Mouse (Mus musculus): ENCODE results near the gene 2410131K14Rik. TPM values are rescaled to one million over a fixed set of nuclear protein-coding genes. Genes with fewer than 3 reads are reported as not detected.

2410131K14Rik gene
- polyA plus RNA-seq, 1 experiment from 2014 or later: 9.5 TPM

GRCm38 (mm10) chr5:118262418-118262817 is 17.4 kb downstream of the 2410131K14Rik start:
- 79% methylated on average over 8 of the region's 8 CpGs for WGBS
- Histone ChIP-seq H3K4me1 (0 out of 2 replicates have a peak, but pooled peaks cover 5% of the 10 kb centered on the region), H3K4me3 (replicated peaks) (no peak overlapping the region), H3K36me3 (peaks cover 55% of the 10 kb centered on the region), H3K9ac (no peak overlapping the region), H3K27me3 (no peaks in the 10 kb centered on the region), H3K9me3 (replicated peaks) (no peaks in the 10 kb centered on the region), H3K27ac (replicated peaks) (no peak overlapping the region), H3K4me2 (replicated peaks) (no peak overlapping the region)
- ATAC-seq (ENCODE audit: insufficient number of reproducible peaks, low FRiP score, low TSS enrichment, low read depth): no peak

- H3K4me2 ChIP-seq (replicated peaks): no peak overlapping the region
- H3K4me1 ChIP-seq: peaks cover 7% of the 10 kb centered on the region; the same call in 1 of the 2 replicates
- H3K27ac ChIP-seq (replicated peaks): no peak overlapping the region
- no peaks in the 10 kb centered on the region for H3K27me3 ChIP-seq
- no peaks in the 10 kb centered on the region for H3K9me3 ChIP-seq (replicated peaks)
- no peak overlapping the region for H3K4me3 ChIP-seq (replicated peaks)
- ATAC-seq (ENCODE audit: insufficient number of reproducible peaks, low FRiP score, low TSS enrichment, low read depth): peak; percentile 36
- 47% methylated on average over 9 of the region's 9 CpGs for WGBS
- peaks cover 36% of the 10 kb centered on the region for H3K36me3 ChIP-seq
- H3K9ac ChIP-seq: no peak overlapping the region
Measured at GRCm38 (mm10) chr5:118264279-118264678, 19.3 kb downstream of the 2410131K14Rik start.

- Histone ChIP-seq H3K9me3 (replicated peaks) (no peaks in the 10 kb centered on the region), H3K36me3 (peaks cover 25% of the 10 kb centered on the region), H3K9ac (no peak overlapping the region), H3K27ac (replicated peaks) (no peak overlapping the region), H3K27me3 (no peaks in the 10 kb centered on the region), H3K4me2 (replicated peaks) (no peak overlapping the region), H3K4me3 (replicated peaks) (no peak overlapping the region), H3K4me1 (peaks cover 9% of the 10 kb centered on the region; the same call in 1 of the 2 replicates)
- 86% methylated on average over 5 of the region's 5 CpGs for WGBS
- ATAC-seq (ENCODE audit: insufficient number of reproducible peaks, low FRiP score, low TSS enrichment, low read depth): no peak
Measured at GRCm38 (mm10) chr5:118265366-118265765, 20.3 kb downstream of the 2410131K14Rik start.

GRCm38 (mm10) chr5:118266309-118266708 is 21.3 kb downstream of the 2410131K14Rik start:
- Histone ChIP-seq H3K4me1 (peaks cover 9% of the 10 kb centered on the region; the same call in 1 of the 2 replicates), H3K27me3 (0 out of 2 replicates have a peak, but pooled peaks cover 2% of the 10 kb centered on the region), H3K9me3 (replicated peaks) (no peaks in the 10 kb centered on the region), H3K27ac (replicated peaks) (no peak overlapping the region), H3K36me3 (peaks cover 16% of the 10 kb centered on the region), H3K9ac (no peak overlapping the region), H3K4me2 (replicated peaks) (no peak overlapping the region), H3K4me3 (replicated peaks) (no peak overlapping the region)
- 37% methylated on average over 8 of the region's 8 CpGs for WGBS
- ATAC-seq (ENCODE audit: insufficient number of reproducible peaks, low FRiP score, low TSS enrichment, low read depth): no peak

- Histone ChIP-seq H3K9ac (no peak overlapping the region), H3K9me3 (replicated peaks) (no peaks in the 10 kb centered on the region), H3K4me2 (replicated peaks) (peak overlapping the region; percentile 40), H3K4me1 (peaks cover 13% of the 10 kb centered on the region), H3K36me3 (no peaks in the 10 kb centered on the region), H3K27me3 (0 out of 2 replicates have a peak, but pooled peaks cover 10% of the 10 kb centered on the region), H3K4me3 (replicated peaks) (no peak overlapping the region), H3K27ac (replicated peaks) (no peak overlapping the region)
- peak; percentile 76 for ATAC-seq (ENCODE audit: insufficient number of reproducible peaks, low FRiP score, low TSS enrichment, low read depth)
- 2% methylated on average over 13 of the region's 13 CpGs for WGBS
Measured at GRCm38 (mm10) chr5:118268987-118269386, 24.0 kb downstream of the 2410131K14Rik start.

GRCm38 (mm10) chr5:118271449-118272110 is 26.6 kb downstream of the 2410131K14Rik start:
- H3K27me3 ChIP-seq: peaks cover 10% of the 10 kb centered on the region; the same call in 1 of the 2 replicates
- H3K36me3 ChIP-seq: no peaks in the 10 kb centered on the region
- no peaks in the 10 kb centered on the region for H3K9me3 ChIP-seq (replicated peaks)
- 64% methylated on average over 10 of the region's 10 CpGs for WGBS
- ATAC-seq (ENCODE audit: insufficient number of reproducible peaks, low FRiP score, low TSS enrichment, low read depth): no peak
- H3K9ac ChIP-seq: no peak overlapping the region
- H3K27ac ChIP-seq (replicated peaks): no peak overlapping the region
- no peak overlapping the region for H3K4me2 ChIP-seq (replicated peaks)
- peaks cover 22% of the 10 kb centered on the region for H3K4me1 ChIP-seq
- no peak overlapping the region for H3K4me3 ChIP-seq (replicated peaks)

GRCm38 (mm10) chr5:118273446-118273845 is 28.4 kb downstream of the 2410131K14Rik start:
- Histone ChIP-seq H3K9me3 (replicated peaks) (no peaks in the 10 kb centered on the region), H3K4me1 (peaks cover 22% of the 10 kb centered on the region), H3K27me3 (peaks cover 10% of the 10 kb centered on the region; the same call in 1 of the 2 replicates), H3K36me3 (no peaks in the 10 kb centered on the region), H3K9ac (no peak overlapping the region), H3K4me3 (replicated peaks) (no peak overlapping the region), H3K4me2 (replicated peaks) (no peak overlapping the region), H3K27ac (replicated peaks) (no peak overlapping the region)
- ATAC-seq (ENCODE audit: insufficient number of reproducible peaks, low FRiP score, low TSS enrichment, low read depth): no peak
- 59% methylated on average over 7 of the region's 7 CpGs for WGBS

GRCm38 (mm10) chr5:118274546-118274945 is 29.5 kb downstream of the 2410131K14Rik start:
- H3K27ac ChIP-seq (replicated peaks): no peak overlapping the region
- no peak for ATAC-seq (ENCODE audit: insufficient number of reproducible peaks, low FRiP score, low TSS enrichment, low read depth)
- no peaks in the 10 kb centered on the region for H3K36me3 ChIP-seq
- WGBS: 13% methylated on average over 9 of the region's 9 CpGs
- H3K4me3 ChIP-seq (replicated peaks): no peak overlapping the region
- peak overlapping the region; percentile 12; the same call in 1 of the 2 replicates for H3K4me2 ChIP-seq (replicated peaks)
- H3K27me3 ChIP-seq: peaks cover 10% of the 10 kb centered on the region; the same call in 1 of the 2 replicates
- no peaks in the 10 kb centered on the region for H3K9me3 ChIP-seq (replicated peaks)
- H3K4me1 ChIP-seq: peaks cover 18% of the 10 kb centered on the region
- H3K9ac ChIP-seq: no peak overlapping the region

- H3K4me2 ChIP-seq (replicated peaks): no peak overlapping the region
- peaks cover 18% of the 10 kb centered on the region for H3K4me1 ChIP-seq
- 50% methylated on average over 7 of the region's 7 CpGs for WGBS
- peaks cover 8% of the 10 kb centered on the region; the same call in 1 of the 2 replicates for H3K27me3 ChIP-seq
- H3K9me3 ChIP-seq (replicated peaks): no peaks in the 10 kb centered on the region
- no peak overlapping the region for H3K9ac ChIP-seq
- no peak overlapping the region for H3K4me3 ChIP-seq (replicated peaks)
- H3K27ac ChIP-seq (replicated peaks): no peak overlapping the region
- ATAC-seq (ENCODE audit: insufficient number of reproducible peaks, low FRiP score, low TSS enrichment, low read depth): no peak; the same call in 1 of the 2 replicates
- no peaks in the 10 kb centered on the region for H3K36me3 ChIP-seq
Measured at GRCm38 (mm10) chr5:118276281-118276680, 31.3 kb downstream of the 2410131K14Rik start.

GRCm38 (mm10) chr5:118276711-118277110 is 31.7 kb downstream of the 2410131K14Rik start:
- ATAC-seq (ENCODE audit: insufficient number of reproducible peaks, low FRiP score, low TSS enrichment, low read depth): no peak
- WGBS: 28% methylated on average over 8 of the region's 8 CpGs
- Histone ChIP-seq H3K9me3 (replicated peaks) (no peaks in the 10 kb centered on the region), H3K9ac (no peak overlapping the region), H3K36me3 (no peaks in the 10 kb centered on the region), H3K27me3 (peaks cover 7% of the 10 kb centered on the region; the same call in 1 of the 2 replicates), H3K27ac (replicated peaks) (no peak overlapping the region), H3K4me1 (peaks cover 18% of the 10 kb centered on the region), H3K4me2 (replicated peaks) (no peak overlapping the region), H3K4me3 (replicated peaks) (no peak overlapping the region)

GRCm38 (mm10) chr5:118277741-118278495 is 32.9 kb downstream of the 2410131K14Rik start:
- WGBS: 84% methylated on average over 18 of the region's 18 CpGs

More at GRCm38 (mm10) chr5:118277741-118278495, 32.9 kb downstream of the 2410131K14Rik start:
- Histone ChIP-seq H3K4me2 (replicated peaks) (no peak overlapping the region), H3K9ac (no peak overlapping the region), H3K4me1 (peaks cover 18% of the 10 kb centered on the region), H3K36me3 (no peaks in the 10 kb centered on the region), H3K4me3 (replicated peaks) (no peak overlapping the region), H3K27ac (replicated peaks) (no peak overlapping the region), H3K9me3 (replicated peaks) (no peaks in the 10 kb centered on the region), H3K27me3 (peaks cover 2% of the 10 kb centered on the region; the same call in 1 of the 2 replicates)
- ATAC-seq (ENCODE audit: insufficient number of reproducible peaks, low FRiP score, low TSS enrichment, low read depth): no peak

All from embryonic facial prominence, embryonic 15.5 days (tissue).